Mouse (Mus musculus) myocyte (in vitro differentiated cells): ENCODE measurements at regions not wholly inside any gene's neighbourhood (a gene's known extent, or its start where the extent isn't known, plus 50 kb on each side); places are given as distances from the start of the nearest gene placed in this dataset.

ENCODE experiments used
- CEBPB ChIP-seq: IDR thresholded peaks from 2 replicates; pipeline ENCODE4 v1.6.1; 2011; ENCODE audit warnings: mild to moderate bottlenecking, moderate library complexity; ENCODE audit not compliant: poor library complexity, insufficient read depth, severe bottlenecking
- E2F4 ChIP-seq: IDR thresholded peaks from one replicate; pipeline ENCODE4 v1.6.1; 2011; ENCODE audit warnings: mild to moderate bottlenecking, control low read depth, moderate library complexity; ENCODE audit not compliant: insufficient read depth
- MAX ChIP-seq: IDR thresholded peaks from one replicate; pipeline ENCODE4 v1.6.1; 2011; ENCODE audit warnings: low read depth, mild to moderate bottlenecking, control low read depth
- MYOD1 ChIP-seq, 3 experiments: IDR thresholded peaks; one replicate each; pipeline ENCODE4 v1.6.1; 2011; ENCODE audit warnings: control low read depth in 2 of 3, low read depth in 2 of 3, mild to moderate bottlenecking in 2 of 3, moderate library complexity in 1 of 3; ENCODE audit not compliant: insufficient read length in 2 of 3, control insufficient read depth in 1 of 3
- MYOG ChIP-seq, 3 experiments: IDR thresholded peaks; one replicate each; pipeline ENCODE4 v1.6.1; 2011; ENCODE audit warnings: control low read depth in 2 of 3, low read depth in 2 of 3, mild to moderate bottlenecking in 2 of 3; ENCODE audit not compliant: insufficient read length in 2 of 3, control insufficient read depth in 1 of 3, insufficient read depth in 1 of 3
- POLR2A ChIP-seq: IDR thresholded peaks from one replicate; pipeline ENCODE4 v1.6.1; 2011; ENCODE audit warnings: low read depth, mild to moderate bottlenecking, control low read depth, moderate library complexity; ENCODE audit not compliant: insufficient read length
- POLR2AphosphoS2 ChIP-seq: IDR thresholded peaks from one replicate; pipeline ENCODE4 v1.6.1; 2011; ENCODE audit warnings: low read depth, control low read depth; ENCODE audit not compliant: insufficient read length
- REST ChIP-seq: IDR thresholded peaks from one replicate; pipeline ENCODE4 v1.6.1; 2011; ENCODE audit warnings: mild to moderate bottlenecking, control low read depth, moderate library complexity; ENCODE audit not compliant: insufficient read depth, insufficient read length
- SRF ChIP-seq: IDR thresholded peaks from one replicate; pipeline ENCODE4 v1.6.1; 2011; ENCODE audit warnings: low read depth; ENCODE audit not compliant: control insufficient read depth, insufficient read length
- TCF12 ChIP-seq: IDR thresholded peaks from one replicate; pipeline ENCODE4 v1.6.1; 2011; ENCODE audit warnings: mild to moderate bottlenecking, control low read depth; ENCODE audit not compliant: poor library complexity, insufficient read depth, severe bottlenecking
- TCF3 ChIP-seq: IDR thresholded peaks from one replicate; pipeline ENCODE4 v1.6.1; 2011; ENCODE audit warnings: low read depth, control low read depth; ENCODE audit not compliant: insufficient read length
- USF1 ChIP-seq: IDR thresholded peaks from one replicate; pipeline ENCODE4 v1.6.1; 2011; ENCODE audit warnings: low read depth, mild to moderate bottlenecking, control low read depth, moderate library complexity

DNA sequence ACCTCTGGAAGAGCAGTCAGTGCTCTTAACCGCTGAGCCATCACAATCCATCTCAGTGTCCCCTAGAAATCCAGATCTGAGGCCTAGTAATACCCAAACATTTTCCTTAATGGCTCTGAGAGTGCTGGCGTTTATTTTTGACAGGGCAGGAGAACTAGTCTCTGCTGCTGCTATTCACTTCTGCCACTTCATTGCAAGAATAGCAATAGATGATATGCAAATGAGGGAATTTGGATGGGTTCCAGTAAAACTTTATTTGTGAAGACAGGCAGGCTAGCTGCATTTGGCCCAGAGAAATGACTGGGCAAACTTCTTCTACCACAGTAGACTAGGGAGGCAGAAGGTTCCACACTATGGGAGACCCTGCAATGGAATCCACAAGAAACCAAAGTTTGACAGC lies 91.0 kb upstream of the Nphp3 start:
- no peak for TF ChIP-seq POLR2A
- TF ChIP-seq E2F4, result no peak
- no peak for TF ChIP-seq USF1
- no peak for TF ChIP-seq MAX
- no peak for TF ChIP-seq SRF
- TF ChIP-seq MYOG (IDR thresholded peaks at IDR 0.05; ENCODE audit: control insufficient read depth in 1 of 3, insufficient read depth in 1 of 3, insufficient read length in 2 of 3, low read depth in 2 of 3), result no peak
- no peak for TF ChIP-seq POLR2AphosphoS2
- TF ChIP-seq MYOD1 (IDR thresholded peaks at IDR 0.05; ENCODE audit: control insufficient read depth in 1 of 3, insufficient read length in 2 of 3, low read depth in 2 of 3), result no peak
- no peak for TF ChIP-seq CEBPB
- no peak for TF ChIP-seq REST
- no peak for TF ChIP-seq TCF12
- TF ChIP-seq TCF3, result no peak
